Mouse (Mus musculus) MEL (cell line): ENCODE data around the gene Naa38. TPM values are rescaled to one million over a fixed set of nuclear protein-coding genes. Genes with fewer than 3 reads are reported as not detected.

ENCODE experiments used
- BHLHE40 ChIP-seq: IDR thresholded peaks from 2 replicates; pipeline ENCODE4 v1.6.1; 2012; ENCODE audit warnings: low read depth, mild to moderate bottlenecking, inconsistent platforms, low read length, improper control_type of control experiment, borderline replicate concordance
- CHD1 ChIP-seq: IDR thresholded peaks from 2 replicates; pipeline ENCODE4 v1.6.1; 2012; ENCODE audit warnings: low read depth, mild to moderate bottlenecking, inconsistent platforms, low read length, improper control_type of control experiment
- CHD2 ChIP-seq: IDR thresholded peaks from 2 replicates; pipeline ENCODE4 v1.6.1; 2011; ENCODE audit warnings: low read length, improper control_type of control experiment
- ETS1 ChIP-seq: IDR thresholded peaks from 2 replicates; pipeline ENCODE4 v1.6.1; 2012; ENCODE audit warnings: low read depth, mild to moderate bottlenecking, inconsistent platforms, low read length, improper control_type of control experiment, moderate library complexity
- GATA1 ChIP-seq: IDR thresholded peaks from 2 replicates; pipeline ENCODE4 v1.6.1; 2011; ENCODE audit warnings: low read depth, low read length, improper control_type of control experiment
- JUND ChIP-seq: IDR thresholded peaks from 2 replicates; pipeline ENCODE4 v1.6.1; 2011; ENCODE audit warnings: low read depth, mild to moderate bottlenecking, improper control_type of control experiment, low read length
- KAT2A ChIP-seq: conservative IDR thresholded peaks from 2 replicates; pipeline ENCODE4 v1.6.1; 2012; ENCODE audit warnings: low read depth, low read length, improper control_type of control experiment, inconsistent platforms
- MAX ChIP-seq: IDR thresholded peaks from 2 replicates; pipeline ENCODE4 v1.6.1; 2011; ENCODE audit warnings: low read length, improper control_type of control experiment
- MEF2A ChIP-seq: IDR thresholded peaks from 2 replicates; pipeline ENCODE4 v1.6.1; 2014; ENCODE audit warnings: low read depth, mild to moderate bottlenecking, inconsistent platforms, low read length, improper control_type of control experiment; ENCODE audit not compliant: poor library complexity, insufficient replicate concordance, severe bottlenecking; ENCODE audit errors: extremely low read depth
- MYB ChIP-seq: IDR thresholded peaks from 2 replicates; pipeline ENCODE4 v1.6.1; 2011; ENCODE audit warnings: mild to moderate bottlenecking, low read depth, low read length, improper control_type of control experiment
- MYC ChIP-seq: IDR thresholded peaks from 2 replicates; pipeline ENCODE4 v1.6.1; 2011; ENCODE audit warnings: low read depth, mild to moderate bottlenecking, low read length, improper control_type of control experiment, moderate library complexity
- NELFE ChIP-seq: IDR thresholded peaks from 2 replicates; pipeline ENCODE4 v1.6.1; 2011; ENCODE audit warnings: low read depth, low read length, improper control_type of control experiment
- NRF1 ChIP-seq: IDR thresholded peaks from 2 replicates; pipeline ENCODE4 v1.6.1; 2014; ENCODE audit warnings: low read depth, mild to moderate bottlenecking, inconsistent platforms, low read length, improper control_type of control experiment, moderate library complexity; ENCODE audit not compliant: poor library complexity, insufficient read depth, severe bottlenecking
- POLR2A ChIP-seq, 2 experiments: IDR thresholded peaks; 2 replicates each; pipeline ENCODE4 v1.6.1; 2011 to 2012; ENCODE audit warnings: low read length in 2 of 2, mild to moderate bottlenecking in 2 of 2, control low read depth in 1 of 2, improper control_type of control experiment in 1 of 2, low read depth in 1 of 2, moderate library complexity in 1 of 2; ENCODE audit not compliant: control insufficient read depth in 1 of 2, insufficient read depth in 1 of 2, poor library complexity in 1 of 2
- POLR2AphosphoS2 ChIP-seq: IDR thresholded peaks from 2 replicates; pipeline ENCODE4 v1.6.1; 2011; ENCODE audit warnings: low read length, improper control_type of control experiment
- SIN3A ChIP-seq: IDR thresholded peaks from 2 replicates; pipeline ENCODE4 v1.6.1; 2012; ENCODE audit warnings: low read length, improper control_type of control experiment, inconsistent platforms
- UBTF ChIP-seq: IDR thresholded peaks from 2 replicates; pipeline ENCODE4 v1.6.1; 2012; ENCODE audit warnings: low read depth, mild to moderate bottlenecking, inconsistent platforms, low read length, improper control_type of control experiment, moderate library complexity, borderline replicate concordance; ENCODE audit not compliant: insufficient read depth
- USF2 ChIP-seq, 2 experiments: IDR thresholded peaks; 2 replicates each; pipeline ENCODE4 v1.6.1; 2011 to 2012; ENCODE audit warnings: improper control_type of control experiment in 2 of 2, low read length in 2 of 2, borderline replicate concordance in 1 of 2, inconsistent platforms in 1 of 2, low read depth in 1 of 2, mild to moderate bottlenecking in 1 of 2; ENCODE audit not compliant: insufficient read depth in 1 of 2
- ZC3H11A ChIP-seq: IDR thresholded peaks from 2 replicates; pipeline ENCODE4 v1.6.1; 2012; ENCODE audit warnings: low read depth, mild to moderate bottlenecking, inconsistent platforms, low read length, improper control_type of control experiment
- ZKSCAN1 ChIP-seq: IDR thresholded peaks from 2 replicates; pipeline ENCODE4 v1.6.1; 2012; ENCODE audit warnings: low read depth, mild to moderate bottlenecking, inconsistent platforms, low read length, improper control_type of control experiment, moderate library complexity
- ZMIZ1 ChIP-seq: IDR thresholded peaks from 2 replicates; pipeline ENCODE4 v1.6.1; 2012; ENCODE audit warnings: low read depth, mild to moderate bottlenecking, inconsistent platforms, low read length, improper control_type of control experiment, moderate library complexity
- ZNF384 ChIP-seq: IDR thresholded peaks from 2 replicates; pipeline ENCODE4 v1.6.1; 2012; ENCODE audit warnings: low read depth, mild to moderate bottlenecking, inconsistent platforms, low read length, improper control_type of control experiment
- polyA plus RNA-seq, 2 experiments: library from polyadenylated mRNA; stranded (reverse) in 1 of 2; unstranded in 1 of 2; fragments of >175 nt in 1 of 2; fragments of >200 nt in 1 of 2; gene quantifications; 2 replicates each; pipeline versions ENCODE4 v1.2.1 to v1.2.4; 2012; ENCODE audit warnings: low replicate concordance in 2 of 2, low read depth in 1 of 2; ENCODE audit not compliant: insufficient read length in 2 of 2, insufficient read depth in 1 of 2, missing spikeins in 1 of 2
- total RNA-seq: library from RNA; depleted of rRNA; stranded (reverse); fragments of 300-350 nt; gene quantifications from 2 replicates; pipeline ENCODE4 v1.2.3, GENCODE M21; 2012

Gene Naa38
- total and polyA plus RNA-seq, 3 experiments = 173 to 190 TPM; not detected in 1

GRCm38 (mm10) chr11:69417449-69418384, 22.4 kb downstream of the Naa38 start (continued):
- TF ChIP-seq NRF1 (no peak; the same call in 1 of the 2 replicates), ZKSCAN1 (no peak), MYB (no peak), ETS1 (peak; percentile 94), JUND (0 out of 2 replicates have a peak, but pooled peaks have one; percentile 10), ZC3H11A (no peak; the same call in 1 of the 2 replicates), NELFE (peak; percentile 61; the same call in 1 of the 2 replicates), CHD2 (peak; percentile 87), SIN3A (peak; percentile 100), ZNF384 (no peak), POLR2A (IDR thresholded peaks at IDR 0.05; ENCODE audit: control insufficient read depth in 1 of 2, insufficient read depth in 1 of 2, low read depth in 1 of 2, low read length in 2 of 2, poor library complexity in 1 of 2) (peak; percentile 65 to 83; a peak in 3 of 4 replicates), UBTF (no peak), KAT2A (no peak; the same call in 1 of the 2 replicates), MAX (peak; percentile 94), CHD1 (peak; percentile 87; the same call in 1 of the 2 replicates), POLR2AphosphoS2 (peak; percentile 44; the same call in 1 of the 2 replicates), GATA1 (peak; percentile 31; the same call in 1 of the 2 replicates), USF2 (IDR thresholded peaks at IDR 0.05; ENCODE audit: borderline replicate concordance in 1 of 2, insufficient read depth in 1 of 2, low read depth in 1 of 2, low read length in 2 of 2) (no peak), MEF2A (no peak), ZMIZ1 (peak; percentile 97), MYC (peak; percentile 88), BHLHE40 (peak; percentile 100)
